Mouse (Mus musculus): ENCODE measurements around the gene Spata18. TPM values are rescaled to one million over a fixed set of nuclear protein-coding genes. Genes with fewer than 3 reads are reported as not detected.

Spata18 gene
- under 1 TPM in 1 of 2 experiments, not detected in 1; 0.51 TPM for total RNA-seq (2021)
- long read RNA-seq, experiment 1, partial matches to known transcripts: 1 of 1 reads
- long read RNA-seq, experiment 1, other reads (novel, unspliced or antisense): 0 of 1 reads
- long read RNA-seq, experiment 2: 0 reads

DNA sequence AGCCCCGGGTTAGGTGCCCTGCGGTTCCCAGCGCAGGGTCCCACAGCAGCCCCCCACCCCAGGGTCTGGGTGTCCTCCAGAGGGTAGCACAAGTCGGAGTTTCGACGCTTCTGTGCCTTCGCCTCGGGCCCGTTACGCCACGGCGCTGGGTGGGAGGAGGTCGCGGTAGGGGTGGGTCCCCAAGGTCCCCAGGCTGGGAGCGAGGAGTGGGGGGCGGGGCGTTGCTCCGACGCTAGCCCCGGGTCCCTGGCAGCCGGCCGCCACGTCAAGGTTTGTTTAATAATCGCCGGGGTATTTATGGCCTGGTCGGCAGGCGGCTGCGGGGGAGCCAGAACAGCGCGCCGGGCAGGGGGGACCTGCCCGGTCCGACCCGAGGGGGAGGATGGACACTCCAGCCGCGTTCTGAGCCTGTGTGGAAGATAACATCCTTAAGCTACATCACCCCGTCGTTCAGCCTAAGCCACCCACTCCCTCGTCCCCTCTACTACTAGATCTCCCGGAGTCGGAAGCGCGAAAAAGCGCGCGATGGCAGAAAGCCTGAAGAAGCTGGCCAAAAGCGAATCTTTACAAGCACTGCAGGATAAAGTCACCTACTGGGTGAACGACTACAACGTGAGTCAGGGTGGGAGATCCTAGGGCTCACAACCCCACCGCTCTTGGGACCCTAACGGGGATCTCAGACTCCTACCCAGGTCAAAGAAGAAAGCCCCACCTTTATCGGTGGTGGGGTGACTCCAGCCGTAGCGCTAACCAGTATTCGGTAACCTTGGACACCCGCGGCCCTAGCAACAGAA lies at the start of gene Spata18:
Gene Spata18 (plus strand): TSS at position 319 of the 794 bp plus-strand sequence.
- DNase-seq (ENCODE audit: low spot score in 2 of 2): no peak

DNA sequence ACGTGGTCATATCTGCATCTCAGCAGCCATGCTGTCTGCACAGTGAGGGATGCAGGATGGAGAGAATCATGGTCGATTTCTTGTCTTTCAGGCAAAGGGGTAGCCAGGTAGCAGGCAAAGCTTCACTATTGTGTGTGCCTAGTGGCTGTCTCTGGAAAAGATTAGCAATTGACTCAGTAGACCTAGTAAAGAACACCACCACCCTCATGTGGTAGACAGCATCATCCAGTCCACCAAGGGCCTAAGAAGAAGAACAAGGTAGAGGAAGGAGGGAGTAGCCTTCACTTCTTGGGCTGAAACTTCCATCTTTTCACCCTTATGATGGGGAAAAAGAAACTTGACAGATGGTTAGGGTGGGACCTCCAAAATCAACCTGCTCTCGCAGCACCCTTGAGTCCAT lies 48.3 kb upstream of the Spata18 start:
- no peak for DNase-seq (ENCODE audit: low spot score in 2 of 2)

DNA sequence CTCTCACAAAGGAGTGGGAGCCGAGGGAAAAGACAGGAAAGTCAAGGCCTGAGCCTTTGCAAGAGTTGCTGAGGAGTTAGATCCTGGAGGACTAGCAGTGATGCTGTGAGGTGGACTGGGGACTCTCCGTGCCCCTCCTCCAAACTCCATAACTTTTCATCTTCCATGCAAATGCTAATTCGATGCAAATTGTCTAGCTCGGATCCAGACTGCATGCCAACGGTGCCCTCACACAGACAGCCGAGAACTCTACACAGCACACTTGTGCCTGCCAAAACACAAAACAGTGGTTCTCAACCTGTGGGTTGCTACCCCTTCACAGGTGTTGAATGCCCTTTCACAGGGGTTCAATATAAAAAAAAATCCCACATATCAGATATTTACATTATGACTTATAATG lies 46.6 kb upstream of the Spata18 start:
- peak in 1 of 2 experiments; percentile 10 for DNase-seq (ENCODE audit: low spot score in 2 of 2)

DNA sequence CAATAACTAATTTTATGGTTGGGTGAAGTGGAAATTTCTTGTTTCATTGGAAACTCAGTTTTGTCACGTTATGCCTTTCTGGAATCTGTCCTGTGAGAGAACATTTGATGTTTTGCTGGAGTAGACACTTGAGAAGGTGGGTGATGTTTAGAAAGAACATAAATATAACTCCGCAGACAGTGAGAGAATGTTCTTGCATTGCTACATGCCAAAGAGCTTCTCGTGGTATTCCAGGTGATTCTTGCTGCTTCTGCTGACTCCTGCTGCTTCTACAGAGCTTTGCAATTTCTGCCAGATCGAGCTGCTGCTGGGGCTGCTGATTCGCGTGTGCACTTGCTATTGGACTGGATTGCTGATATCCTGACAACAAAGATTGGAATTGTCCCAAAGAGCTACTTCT lies 46.2 kb upstream of the Spata18 start:
- DNase-seq (ENCODE audit: low spot score in 2 of 2): no peak

DNA sequence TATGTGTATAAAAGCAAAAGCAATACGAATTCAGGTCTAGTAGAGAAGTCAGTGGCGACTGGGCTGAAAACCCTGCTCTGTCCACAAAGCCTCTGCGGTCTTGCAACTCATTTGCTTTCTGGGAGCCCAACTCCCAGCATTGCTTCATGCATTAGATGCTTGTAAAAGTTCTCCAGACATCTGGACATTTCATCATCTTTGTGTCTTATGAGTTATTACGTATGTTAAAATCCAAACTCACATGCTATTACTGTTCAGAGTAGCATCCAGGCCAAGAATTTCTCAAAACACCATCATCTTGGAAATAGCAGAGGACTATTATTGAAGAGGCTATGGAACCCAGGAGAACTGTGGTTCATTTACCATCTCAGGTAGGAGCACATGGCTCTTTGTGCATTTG lies 40.1 kb upstream of the Spata18 start:
- no peak for DNase-seq (ENCODE audit: low spot score in 2 of 2)

DNA sequence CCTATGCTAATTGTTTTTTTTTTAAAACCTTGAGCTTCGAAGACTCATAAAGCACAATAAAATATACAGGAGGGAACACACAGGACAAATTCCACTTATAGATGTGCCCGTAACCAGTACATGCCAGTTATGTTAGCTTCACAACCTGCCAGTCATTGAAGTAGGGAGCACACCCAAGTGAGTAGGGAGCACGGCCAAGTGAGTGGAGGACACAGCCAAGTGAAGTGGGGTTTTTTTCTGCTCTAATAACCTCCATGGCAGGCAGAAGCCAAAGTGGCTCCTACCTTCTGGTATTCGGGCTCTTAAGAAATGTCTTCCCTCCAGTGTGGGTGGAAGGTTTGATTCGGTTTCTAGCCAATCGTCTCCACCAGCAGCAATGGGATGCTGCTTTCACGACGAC lies 37.9 kb upstream of the Spata18 start:
- DNase-seq (ENCODE audit: low spot score in 2 of 2): no peak

DNA sequence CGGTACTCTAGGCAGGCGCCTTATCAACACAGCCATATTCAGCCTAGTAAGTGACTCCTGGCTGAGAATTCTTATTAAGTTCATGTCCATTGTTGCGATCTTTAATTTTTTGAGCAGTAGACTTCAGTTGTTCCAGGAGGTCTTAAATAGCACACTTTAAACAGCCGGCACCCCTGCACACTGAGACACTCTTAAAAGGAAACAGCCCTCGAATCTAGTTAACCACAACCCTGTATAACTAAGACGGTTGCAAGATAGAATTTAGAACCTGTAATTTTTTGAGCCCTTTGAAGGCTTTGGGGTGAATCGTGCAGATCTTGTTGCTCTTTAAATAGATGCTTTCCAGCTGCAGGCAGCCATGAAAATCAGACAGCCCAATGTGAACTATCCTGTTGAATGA lies 36.0 kb upstream of the Spata18 start:
- DNase-seq (ENCODE audit: low spot score in 2 of 2): no peak

DNA sequence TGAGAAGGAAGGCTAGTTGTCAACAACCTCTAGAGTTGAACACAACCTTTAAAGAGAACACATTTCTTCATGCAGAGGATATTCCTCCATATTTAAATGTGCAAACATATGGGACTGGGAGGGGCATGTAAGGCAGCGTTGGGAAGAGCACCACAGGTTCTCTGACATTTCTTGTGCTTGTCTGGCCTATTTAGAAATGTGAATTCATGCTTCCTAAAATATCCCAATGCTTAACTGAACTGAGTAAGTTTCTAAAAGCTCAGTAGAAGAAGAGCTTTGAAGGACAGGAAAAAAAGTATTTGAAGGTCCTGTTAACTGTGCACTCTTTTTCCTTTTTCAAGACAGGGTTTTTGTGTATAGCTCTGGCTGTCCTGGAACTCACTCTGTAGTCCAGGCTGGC lies 32.2 kb upstream of the Spata18 start:
- DNase-seq (ENCODE audit: low spot score in 2 of 2): no peak

DNA sequence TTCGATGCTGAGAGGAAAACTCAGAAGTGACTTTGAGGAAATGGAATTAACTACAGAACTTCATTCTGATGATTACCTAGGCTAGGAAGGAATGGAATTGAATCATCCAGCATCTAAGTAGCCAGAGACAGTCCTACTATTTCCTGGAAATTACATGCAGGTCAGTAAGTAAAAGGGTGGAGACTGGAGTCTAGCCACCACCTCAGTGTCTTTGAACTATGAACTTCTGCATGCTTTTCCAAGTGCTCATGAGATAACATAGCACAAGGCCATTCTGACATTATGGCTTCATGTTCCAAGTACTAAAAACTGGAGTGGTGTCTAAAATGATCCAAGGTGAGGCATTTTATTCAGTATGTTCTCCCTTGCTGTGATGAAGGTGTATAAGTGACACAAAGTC lies 25.7 kb upstream of the Spata18 start:
- no peak for DNase-seq (ENCODE audit: low spot score in 2 of 2)

DNA sequence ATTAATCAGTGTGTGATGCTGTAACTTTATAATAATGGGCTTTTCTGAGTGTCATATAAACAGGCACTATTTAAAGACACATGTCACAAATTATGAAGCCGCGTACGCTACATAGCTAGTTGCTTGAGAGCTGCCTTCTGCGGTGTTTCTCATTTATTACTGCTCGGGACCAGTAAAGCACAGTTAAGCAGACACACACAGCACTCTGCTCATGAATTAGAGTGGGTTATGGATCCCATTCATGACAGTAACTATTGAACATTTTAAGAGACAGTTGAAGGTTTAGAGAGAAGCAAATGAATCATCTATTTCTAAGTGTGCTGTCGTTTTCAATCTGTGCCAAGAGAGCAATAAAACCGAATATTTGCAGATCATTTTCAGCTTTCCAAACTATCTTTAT lies 24.3 kb upstream of the Spata18 start:
- DNase-seq (ENCODE audit: low spot score in 2 of 2): no peak

DNA sequence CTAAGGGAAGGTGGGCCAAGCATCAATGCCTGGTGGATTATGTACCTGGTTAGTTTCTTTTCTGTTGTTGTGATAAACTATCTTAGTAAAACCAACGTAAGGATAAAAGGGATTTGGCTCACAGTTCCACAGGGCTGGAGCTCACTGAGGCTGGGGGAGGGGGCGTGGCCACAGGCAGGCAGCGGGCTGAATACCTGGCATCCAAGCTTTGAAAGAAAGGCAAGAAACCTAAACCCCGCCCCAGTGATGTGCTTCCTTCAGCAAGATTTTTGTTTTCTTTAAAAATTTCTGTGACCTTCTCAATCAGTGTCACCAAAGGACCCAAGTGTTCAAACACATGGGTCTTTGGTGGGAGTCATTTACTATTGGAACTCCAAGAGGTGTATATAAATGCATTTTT lies 23.6 kb upstream of the Spata18 start:
- no peak for DNase-seq (ENCODE audit: low spot score in 2 of 2)

DNA sequence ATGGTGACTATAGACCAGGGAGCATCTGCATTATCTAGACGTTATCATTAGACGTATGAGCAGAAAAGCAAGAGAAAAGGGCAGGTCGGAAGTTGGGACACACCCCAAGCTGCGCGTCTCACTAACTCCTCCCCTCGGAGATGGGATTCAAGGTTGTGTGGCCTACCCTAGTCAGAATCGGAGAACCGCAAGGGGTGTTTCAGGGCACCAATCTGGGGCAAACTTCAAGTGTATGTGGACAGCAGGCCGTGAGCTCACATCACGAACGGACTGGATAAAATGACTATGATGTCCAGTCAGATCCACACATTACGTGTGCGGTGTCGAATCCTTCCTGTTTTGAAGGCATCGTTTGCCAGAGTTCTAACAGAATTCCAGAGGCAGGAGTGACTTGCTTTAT lies 23.2 kb upstream of the Spata18 start:
- no peak for DNase-seq (ENCODE audit: low spot score in 2 of 2)

DNA sequence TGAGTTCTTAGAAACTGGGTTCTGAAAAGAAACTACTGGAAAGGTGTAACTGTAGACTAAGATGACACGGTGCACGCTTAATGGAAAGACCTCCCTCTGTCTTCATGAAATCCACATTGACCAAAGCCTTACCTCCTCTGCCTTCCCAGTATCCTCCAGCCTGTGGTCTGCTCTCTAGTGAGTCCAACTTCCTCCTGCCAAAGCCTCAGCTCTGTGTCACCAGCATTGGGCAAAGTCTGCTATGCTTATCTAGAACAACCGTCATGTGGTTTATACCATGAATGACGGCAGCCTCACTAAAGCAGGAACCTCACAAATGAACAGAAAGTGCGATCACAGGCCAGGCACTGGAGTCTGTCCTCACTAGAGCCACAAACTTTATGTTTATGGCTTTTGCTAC lies 21.0 kb upstream of the Spata18 start:
- no peak for DNase-seq (ENCODE audit: low spot score in 2 of 2)

DNA sequence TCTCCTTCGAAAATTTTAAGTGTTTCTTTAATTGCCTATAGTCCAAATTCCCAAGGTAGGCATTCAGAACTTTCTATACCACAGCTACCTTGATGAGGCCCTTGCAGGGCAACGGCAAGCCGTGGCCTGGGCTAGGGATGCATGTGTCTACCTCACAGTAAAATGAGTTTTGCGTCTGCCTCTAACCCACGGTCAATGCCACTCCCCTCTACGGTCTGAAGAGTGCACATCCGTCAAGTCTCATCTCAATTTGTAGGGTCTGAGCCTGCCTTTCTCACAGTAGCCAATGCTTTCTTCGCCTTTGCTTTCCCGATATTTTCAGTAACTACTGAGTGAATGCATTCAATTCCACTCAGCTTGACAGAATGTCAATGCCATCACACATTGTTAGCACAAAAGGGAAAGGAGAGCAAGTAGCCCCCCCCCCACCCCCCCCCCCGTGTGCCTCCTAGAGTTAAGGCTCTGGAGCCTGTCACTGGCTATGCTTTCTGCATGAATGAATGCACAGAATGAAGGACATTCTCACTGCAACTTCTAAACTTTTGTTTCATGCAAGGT lies 20.1 kb upstream of the Spata18 start:
- no peak for DNase-seq (ENCODE audit: low spot score in 2 of 2)

DNA sequence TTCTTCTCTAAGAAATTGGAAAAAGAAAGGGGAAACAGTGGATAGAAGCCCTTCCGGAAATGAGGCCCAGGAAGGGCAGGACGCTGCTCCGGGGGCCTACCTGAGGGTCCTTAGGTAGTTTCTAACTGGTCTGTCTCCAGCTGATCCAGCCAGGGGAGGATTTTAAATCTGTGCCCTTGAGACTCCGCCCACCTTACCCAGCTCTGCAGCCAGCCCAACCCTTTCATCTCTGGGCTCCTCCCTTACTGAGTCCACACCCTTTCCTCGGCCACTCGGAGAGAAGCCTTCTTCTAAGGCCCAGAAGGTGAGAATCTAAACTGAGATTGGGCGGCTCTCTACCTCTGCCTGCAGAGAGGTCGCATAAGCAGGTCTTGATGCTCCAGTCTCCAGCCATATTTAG lies 18.9 kb upstream of the Spata18 start, which contains the start of gene Lrrc66:
Gene Lrrc66 (minus strand): TSS at position 236 of the 400 bp plus-strand sequence.
- no peak for DNase-seq (ENCODE audit: low spot score in 2 of 2)

DNA sequence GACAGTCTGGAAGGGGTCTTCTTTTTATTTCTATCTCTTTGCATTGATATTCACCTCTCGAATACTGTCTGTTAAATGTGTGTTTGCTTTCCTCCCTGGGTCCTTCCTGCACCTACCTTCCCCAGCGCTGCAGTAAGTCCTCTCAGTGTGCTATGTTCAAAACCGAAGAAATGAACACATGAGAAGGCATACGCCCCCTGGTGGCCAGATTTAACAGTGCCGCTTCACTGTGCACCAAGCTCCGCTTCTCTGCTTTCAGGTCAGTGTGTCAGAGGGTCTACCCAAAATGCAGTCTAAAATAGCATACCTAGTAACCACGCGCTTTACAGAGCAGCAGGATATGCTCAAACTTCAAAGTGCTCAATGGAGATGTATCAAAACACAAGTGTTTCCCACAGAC lies 18.0 kb upstream of the Spata18 start:
- DNase-seq (ENCODE audit: low spot score in 2 of 2): peak; percentile 83 to 89

DNA sequence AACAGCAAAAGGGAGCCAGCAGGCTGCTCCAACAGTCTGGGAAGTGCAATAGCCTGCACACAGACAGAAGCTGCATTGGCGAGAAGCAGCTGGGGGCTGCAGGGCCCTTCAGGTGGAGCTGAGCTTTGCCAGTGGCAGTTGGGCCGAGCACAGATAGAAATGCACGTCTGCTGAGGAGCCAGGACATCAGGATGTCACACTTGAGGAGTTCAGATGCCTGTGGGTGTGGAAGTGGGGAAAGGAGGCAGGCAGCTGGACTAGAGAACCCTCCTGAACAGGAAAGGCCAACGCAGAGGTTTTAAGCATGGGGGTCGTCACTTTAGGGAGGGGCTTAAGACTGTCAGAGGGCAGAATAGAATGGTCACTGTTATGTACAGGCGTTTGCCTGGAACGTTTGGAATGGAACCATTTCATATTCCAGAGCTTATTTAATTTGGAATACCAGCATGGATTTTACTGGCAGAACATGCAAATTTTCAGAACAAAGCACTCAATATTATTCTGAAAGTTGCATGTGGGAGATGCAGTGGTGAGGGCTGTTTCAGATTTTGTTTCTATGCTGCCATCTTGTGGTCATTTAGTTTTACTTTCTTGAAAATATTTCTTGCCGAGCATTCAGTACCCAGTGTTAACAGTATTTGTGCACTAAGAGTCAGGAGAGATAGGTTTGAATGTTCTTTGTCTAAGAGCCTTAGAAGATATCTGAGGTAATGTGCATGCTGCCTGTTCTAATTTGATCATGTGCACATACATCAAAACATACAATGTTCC lies 13.7 kb upstream of the Spata18 start:
- no peak for DNase-seq (ENCODE audit: low spot score in 2 of 2)

DNA sequence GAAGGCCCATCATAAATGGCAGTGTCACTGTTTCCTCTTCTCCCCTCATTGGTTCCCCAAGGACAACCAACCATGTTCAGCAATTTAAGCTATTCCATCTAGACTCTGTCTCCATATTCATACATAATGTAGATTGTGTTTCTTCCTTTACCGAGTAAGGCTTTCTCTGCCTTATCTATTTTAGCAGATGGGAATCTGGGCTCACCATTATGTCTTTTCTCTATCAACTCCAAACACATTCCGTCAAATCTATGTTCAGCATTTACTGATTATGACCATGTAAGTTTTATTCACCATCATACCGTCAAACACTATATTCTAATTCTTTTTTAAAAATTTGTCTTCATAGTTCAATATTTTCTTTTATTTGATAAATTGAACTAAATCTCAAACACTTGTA lies 10.1 kb upstream of the Spata18 start:
- DNase-seq (ENCODE audit: low spot score in 2 of 2): no peak

DNA sequence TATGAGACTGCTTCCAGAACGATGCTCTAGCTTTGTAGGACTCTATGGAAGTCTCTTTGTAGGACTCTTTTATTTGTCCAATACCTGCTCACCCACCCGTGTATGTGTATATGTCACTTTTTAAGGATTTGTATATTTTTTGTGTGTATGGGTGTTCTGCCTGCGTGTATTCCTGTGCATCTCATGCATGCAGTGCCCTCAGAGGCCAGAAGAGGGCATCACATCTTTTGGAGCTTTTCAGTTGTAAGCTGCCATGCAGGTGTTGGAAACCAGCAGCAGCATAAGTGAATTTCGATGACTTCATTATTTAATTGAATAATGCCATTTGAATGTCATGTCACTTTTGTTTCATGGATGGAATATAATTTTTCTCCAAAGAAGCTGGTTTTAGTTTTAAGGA lies 9.1 kb upstream of the Spata18 start:
- DNase-seq (ENCODE audit: low spot score in 2 of 2): peak in 1 of 2 experiments; percentile 41

DNA sequence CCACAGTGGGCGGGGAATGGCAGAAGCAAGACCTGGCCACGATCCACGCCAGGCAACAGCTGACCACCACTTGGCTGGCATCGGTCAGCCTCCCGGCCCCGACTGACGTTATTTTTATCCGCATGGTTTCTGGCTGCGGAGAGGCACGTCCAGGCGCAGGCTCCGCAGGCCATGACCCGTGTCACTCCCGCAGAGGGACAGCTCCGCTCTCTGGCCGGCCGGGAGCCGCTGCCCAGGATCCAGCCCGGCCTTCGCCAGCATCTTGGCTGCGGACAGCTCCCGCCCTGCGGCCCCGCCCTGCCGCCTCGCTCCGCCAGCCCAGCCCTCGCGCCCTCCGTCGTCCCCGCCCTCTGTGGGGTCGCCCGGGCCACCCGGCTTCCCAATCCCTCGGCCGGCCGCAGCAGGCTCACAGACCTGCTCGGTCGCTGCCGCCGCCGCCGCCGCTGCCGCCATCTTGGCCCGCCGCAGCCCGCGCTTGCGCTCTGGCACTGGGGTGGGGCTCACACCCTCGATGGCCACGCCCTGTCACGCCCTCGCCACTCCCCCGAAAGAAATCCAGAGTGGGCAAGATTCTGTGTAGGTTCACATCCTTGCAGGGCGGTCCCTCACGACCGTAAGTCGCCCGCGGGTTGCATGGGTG lies 3.8 kb upstream of the Spata18 start, which contains the start of gene Sgcb:
Gene Sgcb (minus strand): TSS at position 530 of the 640 bp plus-strand sequence.
- peak; percentile 86 to 87 for DNase-seq (ENCODE audit: low spot score in 2 of 2)

DNA sequence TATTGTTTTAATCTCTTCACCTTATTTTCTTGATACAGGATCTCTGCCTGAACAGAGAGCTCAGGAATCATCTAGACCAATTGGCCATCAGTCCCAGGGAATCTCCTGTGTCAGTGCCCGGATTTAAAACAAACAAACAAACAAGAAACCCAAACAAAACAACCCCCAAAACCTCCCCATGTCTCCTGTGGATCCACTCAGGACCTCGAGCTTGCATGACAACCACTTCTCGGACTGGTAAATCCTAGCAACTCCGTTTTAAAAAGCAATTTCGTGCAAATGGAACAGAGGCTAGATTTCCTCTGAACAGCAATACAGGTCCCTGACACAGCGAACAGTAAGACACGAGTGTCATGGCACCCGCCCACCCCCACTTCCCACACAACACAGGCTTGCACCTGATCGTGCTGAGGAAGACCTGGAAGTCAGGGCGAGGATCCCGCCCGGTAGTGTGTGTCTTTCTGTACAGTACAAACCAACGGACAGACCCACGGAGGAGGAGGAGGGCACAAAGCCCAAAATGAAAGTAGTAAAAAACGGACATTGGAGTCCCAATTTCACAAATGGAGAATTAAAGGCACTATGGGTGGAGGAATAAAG lies 714 bp upstream of the Spata18 start:
- no peak for DNase-seq (ENCODE audit: low spot score in 2 of 2)

Data from left cerebral cortex, adult 18-20 months (tissue).